Mouse (Mus musculus) CD4-positive, CD25-positive, alpha-beta regulatory T cell, adult 2 months (primary cell): Measurements from ENCODE around the gene Palm.
"Not testable (repeated sequence)": the region's sequence is repeated elsewhere in the genome, so short reads cannot be mapped to it uniquely, and the experiment has no call there.

Source experiments
- DNase-seq: peaks from one replicate; pipeline ENCODE4 v3.0.0-alpha.2; 2012; ENCODE audit warnings: low read depth, low spot score

Gene Palm

DNA sequence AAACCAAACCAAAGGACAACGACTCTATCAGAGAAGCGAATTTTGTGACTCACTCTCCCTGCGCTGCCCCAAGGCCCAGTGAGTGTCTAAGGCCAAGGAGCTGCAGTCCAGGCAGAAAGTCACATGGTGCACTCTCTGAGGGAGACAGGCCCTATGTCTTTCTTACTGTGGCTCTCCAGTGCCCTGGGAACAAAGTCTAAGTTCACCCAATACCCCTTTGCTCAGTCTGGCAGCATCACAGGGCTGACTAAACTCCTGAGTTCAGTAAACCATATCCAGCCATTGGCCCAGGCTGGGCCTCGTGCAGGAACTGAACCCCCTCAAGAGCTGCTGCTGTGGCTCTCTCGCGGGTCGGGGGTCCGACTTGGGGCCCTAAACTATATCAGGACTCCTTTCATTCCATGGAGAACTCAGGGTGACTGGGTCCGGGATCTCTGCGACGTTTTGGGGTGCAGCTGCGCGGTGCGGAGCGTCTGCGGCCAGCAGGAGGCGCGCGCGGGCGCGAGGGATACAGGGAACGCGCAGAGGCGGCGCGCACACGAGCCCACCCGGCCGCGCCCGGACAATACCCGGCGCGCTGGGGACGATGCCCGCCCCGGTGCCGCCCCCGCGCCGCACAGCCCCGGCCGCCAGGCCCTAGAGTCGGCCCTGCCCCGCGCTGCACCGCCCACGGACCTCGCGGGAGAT, at the start of gene Palm:
Gene Palm (plus strand): TSS at position 522 of the 687 bp plus-strand sequence.
- peak; percentile 87 for DNase-seq

DNA sequence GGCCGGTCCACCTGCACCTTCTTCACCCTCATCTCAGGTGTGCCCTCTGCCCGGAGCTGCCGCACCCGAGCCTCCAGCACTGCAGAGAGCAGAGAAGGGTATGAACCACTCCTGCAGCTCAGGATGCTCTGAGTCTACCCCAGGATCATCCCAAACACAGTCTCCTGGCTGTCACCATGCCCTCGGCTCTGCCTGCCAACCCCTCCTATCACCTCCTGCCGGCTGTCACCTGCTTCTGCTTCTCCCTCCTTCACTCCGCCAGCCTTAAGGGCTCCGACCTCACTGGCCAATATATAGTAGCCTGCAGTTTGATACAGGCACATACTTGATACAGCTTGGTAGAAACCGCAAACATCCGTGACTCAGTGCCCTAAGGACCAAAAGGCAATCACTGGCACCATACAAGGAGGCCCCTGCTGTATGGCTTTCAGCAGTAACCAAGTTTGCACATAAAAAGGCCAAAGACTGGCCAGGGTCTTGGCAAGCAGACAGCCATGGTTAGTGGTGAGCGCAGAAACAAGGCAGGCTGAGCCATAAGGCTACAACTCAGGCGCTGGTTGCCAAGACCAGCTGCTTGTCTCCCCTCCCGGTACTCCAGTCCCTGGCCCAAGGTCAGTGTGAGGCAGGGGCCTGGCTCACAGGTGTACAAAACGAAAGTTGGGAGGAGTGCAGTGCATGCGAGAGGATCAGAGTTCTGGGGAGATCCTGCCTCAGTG, 49.6 kb upstream of the Palm start:
- no peak for DNase-seq

DNA sequence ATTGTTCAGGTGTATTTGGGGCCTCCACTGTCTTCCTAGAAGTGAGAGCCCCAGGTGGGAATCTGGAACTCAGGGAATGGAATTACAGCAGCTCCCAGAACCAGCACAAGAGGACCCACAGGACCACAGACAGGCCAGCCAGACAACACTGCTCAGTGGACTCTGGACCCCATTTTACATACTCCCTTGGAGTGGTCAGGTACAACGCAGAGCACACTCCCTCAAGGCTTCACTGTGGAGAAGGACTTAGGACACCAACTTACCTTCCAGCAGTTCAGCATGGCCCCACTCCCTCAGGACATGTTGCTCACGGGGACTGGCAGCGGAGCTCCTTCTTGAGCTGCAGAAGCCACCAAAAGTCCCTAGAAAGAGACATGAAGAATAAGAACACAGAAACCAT, 48.0 kb upstream of the Palm start:
- no peak for DNase-seq

DNA sequence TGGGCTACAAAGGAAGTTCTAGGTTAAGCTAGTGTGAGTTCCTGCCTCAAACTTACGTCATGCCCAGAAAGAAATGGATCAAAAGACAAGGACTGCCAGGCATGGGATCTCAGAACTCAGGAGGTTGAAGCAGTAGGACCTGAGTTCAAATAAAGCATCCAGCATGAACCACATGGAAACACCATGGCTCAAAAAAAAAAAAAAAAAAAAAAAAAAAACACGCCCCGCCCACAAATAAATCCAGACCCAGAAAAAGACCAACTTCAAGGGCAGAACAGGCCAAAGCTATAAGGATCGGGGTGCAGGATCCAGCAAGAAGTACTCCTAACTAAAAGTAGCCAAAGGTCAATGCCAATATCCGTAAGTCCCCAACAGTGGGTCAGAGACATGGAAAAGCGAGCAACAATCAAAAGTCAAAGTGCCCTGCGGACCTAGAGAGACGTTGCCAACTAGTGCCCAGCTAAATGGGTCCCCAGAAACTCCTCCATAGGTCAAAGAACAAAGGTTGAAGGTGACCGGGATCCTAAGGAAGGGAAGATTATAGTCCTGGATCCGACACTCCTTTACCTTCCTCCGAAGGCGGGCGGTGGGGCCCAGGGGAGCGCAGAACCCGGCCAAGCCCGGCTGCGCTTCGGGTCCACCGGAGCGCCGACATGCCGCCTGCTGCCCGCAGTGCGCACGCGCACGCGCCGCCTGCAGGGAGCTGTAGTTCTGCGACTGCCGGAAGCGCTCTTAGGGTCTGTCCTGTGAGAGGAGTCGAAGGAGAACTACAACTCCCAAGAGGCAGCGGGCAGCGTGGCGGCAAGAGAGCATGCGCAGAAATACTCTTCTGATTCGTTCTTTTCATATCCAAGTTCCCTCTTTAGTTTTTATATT, 47.2 kb upstream of the Palm start, which contains the start of gene Polrmt:
Gene Polrmt (minus strand): TSS at position 684 of the 876 bp plus-strand sequence.
- DNase-seq = peak; percentile 98

DNA sequence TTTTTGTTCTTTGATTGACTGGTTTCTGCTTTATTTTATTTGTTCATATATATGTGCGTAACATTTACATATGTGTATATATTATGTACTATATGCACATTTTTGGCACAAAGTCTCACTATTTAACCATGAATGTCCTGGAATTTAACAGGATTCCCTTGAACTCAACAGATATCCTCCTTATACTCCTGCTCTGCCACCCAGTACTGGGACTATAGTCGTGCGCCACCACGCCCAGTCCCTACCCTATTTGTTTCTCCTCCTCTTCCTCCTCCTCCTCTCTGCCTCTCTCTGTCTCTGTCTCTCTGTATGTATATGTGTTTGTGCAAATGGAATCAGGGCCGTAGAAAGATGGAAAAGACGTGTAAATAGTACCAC, 46.6 kb upstream of the Palm start:
- DNase-seq = no peak

DNA sequence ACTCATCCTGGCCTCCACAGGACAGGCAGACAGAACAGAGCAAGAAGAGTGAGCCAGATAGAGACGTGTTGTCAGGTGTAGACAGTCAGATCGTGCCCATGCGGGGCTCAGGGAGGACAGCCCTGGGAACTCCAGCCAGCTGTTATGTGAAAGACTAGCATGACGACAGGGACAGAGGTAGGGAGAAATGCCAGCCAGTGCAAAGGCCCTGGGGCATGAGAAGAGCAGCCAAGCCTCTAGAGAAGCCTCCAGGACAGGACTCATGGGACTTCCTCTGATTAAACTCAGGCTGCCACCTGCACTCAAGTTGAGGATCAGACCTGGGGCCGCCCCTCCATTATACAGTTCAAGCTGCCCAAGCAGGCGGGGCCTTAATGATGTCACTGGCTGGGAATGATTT, 44.9 kb upstream of the Palm start:
- DNase-seq = no peak

DNA sequence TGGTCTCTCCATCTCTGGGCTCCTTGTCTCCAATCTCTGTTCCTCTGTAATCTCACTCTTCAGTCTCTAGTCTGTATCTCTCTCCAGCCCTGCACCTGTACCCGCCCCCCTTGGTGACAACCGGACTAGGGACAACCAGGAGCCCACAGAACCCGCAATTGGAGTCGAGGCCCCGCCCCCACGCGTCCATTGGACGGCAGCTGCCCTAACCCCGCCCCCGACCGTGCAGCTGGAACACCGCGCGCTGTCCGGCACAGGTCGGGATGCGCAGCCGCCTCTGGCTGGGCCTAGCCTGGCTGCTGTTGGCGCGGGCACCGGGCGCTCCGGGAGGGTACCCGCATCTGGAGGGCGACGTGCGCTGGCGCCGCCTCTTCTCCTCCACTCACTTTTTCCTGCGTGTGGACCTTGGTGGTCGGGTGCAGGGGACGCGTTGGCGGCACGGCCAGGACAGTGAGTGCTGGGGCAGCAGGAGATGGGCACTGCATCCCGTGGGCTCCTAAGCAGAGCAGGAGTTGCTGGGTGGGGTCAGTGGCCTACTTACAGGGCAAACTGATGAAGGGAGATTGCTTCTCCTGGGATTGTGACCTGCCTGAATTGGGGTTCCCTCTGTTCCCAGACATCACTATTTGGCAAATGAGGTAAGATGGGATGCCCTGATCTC, 38.4 kb upstream of the Palm start, which contains the start of gene Fgf22:
Gene Fgf22 (plus strand): TSS at position 221 of the 661 bp plus-strand sequence.
- peak; percentile 38 for DNase-seq

DNA sequence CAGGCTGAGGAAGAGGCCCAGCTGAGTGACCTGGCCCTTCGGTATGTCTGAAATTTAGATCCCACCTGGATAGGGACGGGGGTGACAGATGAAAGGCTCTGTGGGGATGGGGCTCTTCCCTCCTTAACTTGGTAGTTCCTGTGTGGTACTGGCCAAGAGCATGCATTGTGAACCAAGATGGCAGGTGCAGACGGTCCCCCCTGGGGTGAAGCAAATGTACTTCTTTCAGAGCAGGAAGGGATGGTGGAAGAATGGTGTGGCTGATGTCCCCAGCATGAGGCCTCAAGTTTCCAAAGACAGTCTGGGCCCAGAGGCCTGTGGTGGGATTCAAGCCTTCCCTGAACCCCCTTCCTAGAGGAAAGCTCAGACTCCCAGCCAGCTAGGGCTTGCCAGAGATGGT, 37.5 kb upstream of the Palm start:
- no peak for DNase-seq

DNA sequence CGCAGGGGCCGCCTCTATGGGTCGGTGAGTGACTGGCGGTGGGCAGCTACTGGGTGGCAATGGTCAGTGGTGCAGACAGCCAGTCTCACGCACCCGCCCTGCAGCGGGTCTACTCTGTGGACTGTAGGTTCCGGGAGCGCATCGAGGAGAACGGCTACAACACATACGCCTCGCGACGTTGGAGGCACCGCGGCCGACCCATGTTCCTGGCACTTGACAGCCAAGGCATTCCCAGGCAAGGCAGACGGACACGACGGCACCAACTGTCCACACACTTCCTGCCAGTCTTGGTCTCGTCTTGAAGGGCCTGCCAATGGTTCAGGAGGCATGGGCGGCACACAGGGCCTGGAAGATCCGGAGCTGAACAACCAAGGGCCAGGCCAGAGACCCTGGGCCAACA, 36.7 kb upstream of the Palm start:
- no peak for DNase-seq

DNA sequence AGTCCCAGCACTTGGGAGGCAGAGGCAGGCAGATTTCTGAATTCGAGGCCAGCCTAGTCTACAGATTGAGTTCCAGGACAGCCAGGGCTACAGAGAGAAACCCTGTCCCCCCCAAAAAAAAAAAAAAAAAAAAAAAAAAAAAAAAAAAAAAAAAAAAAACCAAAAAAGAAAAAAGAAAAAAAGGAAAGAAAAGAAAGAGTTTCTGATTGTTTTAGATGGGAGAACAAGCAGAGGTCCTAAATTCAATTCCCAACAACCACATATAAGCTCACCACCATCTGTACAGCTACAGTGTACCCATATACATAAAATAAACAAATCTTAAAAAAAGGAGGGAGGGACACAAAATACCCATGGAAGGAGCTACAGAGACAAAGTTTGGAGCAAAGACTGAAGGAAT, 33.7 kb upstream of the Palm start:
- DNase-seq = not testable (repeated sequence)

DNA sequence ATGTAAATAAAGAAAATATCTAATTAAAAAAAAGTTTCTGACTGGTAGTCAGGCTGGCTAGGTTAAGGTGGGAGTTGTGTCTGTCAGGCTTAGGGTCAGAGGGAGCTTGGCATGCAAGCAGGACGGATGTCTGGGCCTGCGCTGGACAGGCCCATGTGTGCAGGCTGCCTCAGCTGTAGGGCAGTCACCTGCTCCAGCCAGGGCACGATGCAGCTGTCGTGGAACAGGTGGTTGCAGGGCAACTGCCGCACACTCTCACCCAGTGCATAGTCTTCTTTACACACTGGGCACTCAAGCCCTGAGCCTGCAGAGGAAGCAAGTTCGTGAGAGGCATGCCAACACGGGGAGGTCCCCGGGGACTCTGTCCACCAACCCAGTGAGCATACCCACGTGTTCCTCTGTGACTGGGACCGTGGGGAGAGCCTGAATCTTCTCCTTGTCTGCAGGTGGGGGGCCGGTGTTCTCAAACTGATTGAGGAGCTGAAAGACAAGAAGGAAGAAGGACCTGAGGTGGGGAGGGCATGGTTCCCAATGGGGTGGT, 32.7 kb upstream of the Palm start:
- no peak for DNase-seq

DNA sequence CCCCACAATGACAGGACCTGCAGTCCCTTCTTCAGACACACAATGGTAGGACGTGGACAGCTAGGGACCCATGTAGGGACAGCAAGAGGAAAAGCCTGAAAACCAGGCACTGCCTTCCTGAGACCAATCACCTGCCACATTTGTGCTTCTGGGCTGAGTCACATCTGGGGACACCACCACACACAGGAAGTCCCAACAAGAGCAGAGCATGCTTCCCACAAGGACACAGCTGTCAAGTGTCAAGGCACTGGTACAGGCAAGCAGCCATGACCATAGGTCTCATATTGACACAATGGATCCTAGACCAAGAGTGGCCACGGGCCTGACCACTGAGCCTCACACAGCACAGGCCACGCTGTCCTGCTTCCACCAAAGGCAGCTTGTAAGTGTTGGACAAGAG, 30.5 kb upstream of the Palm start:
- DNase-seq = no peak

DNA sequence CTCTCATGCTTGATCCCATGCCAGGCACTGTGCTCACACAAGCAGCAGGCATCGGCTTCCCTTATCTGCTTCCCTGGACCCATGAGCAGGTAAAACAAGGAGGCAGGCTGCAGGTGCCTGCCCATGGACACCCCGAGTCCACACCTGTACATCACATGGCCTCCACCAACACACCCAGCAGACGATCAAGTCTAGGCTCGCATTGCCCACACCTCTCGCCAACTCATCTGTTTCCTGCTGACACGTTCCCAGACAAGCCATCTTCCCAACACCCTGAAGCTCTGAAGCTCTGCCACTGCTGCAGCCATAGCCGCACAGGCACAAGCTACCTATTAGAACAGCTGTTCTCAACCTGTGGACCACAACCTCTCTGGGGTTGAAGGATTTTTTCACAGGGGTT, 29.1 kb upstream of the Palm start:
- no peak for DNase-seq

DNA sequence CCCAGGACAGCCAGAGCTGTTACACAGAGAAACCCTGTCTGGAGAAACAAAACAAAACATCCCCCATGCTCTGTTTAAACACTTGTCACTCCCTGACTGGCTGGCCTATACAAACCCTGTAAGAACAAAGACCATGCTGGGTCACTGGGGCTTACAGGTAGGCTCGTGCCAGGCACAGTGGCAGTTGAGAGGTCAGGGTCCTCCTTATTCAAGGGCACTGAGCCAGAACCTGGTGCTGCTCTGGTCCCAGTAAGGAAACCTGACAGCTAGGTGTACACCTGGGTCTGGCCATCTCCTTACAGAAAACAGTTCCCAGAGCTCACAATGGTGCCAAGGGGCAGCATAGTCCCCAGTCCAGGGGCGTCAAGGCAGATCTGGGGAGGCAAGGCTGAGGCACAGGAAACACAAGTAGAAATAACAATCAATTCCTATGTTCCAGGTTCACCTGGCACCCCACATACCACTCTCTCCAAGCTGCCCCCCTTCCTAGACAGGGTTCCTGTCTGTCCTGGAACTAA, 28.1 kb upstream of the Palm start:
- DNase-seq = no peak

DNA sequence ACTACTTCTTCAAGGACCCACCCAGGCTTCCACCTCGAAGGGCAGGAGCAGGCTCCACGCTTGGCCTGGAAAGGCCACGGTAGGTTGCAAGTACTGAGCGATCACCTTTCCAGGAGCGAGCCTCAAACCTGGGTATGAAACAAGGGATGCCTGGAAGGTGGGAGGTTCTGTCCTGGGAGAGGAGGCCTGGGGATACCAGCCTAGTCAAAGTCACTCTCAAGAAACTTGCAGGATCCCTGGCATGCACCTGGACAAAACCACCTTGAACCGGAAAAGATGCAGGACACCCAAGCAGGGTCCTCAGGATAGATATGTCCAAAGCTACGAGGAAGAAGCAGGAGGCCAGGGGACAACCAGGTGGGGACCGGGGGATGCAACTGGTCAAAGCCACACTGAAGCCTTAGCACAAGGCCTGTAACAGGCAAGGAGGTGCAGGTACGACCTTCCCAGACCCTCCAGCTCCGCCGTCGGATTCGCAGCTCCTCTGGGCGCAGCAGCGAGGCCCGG, 27.3 kb upstream of the Palm start:
- DNase-seq = no peak

DNA sequence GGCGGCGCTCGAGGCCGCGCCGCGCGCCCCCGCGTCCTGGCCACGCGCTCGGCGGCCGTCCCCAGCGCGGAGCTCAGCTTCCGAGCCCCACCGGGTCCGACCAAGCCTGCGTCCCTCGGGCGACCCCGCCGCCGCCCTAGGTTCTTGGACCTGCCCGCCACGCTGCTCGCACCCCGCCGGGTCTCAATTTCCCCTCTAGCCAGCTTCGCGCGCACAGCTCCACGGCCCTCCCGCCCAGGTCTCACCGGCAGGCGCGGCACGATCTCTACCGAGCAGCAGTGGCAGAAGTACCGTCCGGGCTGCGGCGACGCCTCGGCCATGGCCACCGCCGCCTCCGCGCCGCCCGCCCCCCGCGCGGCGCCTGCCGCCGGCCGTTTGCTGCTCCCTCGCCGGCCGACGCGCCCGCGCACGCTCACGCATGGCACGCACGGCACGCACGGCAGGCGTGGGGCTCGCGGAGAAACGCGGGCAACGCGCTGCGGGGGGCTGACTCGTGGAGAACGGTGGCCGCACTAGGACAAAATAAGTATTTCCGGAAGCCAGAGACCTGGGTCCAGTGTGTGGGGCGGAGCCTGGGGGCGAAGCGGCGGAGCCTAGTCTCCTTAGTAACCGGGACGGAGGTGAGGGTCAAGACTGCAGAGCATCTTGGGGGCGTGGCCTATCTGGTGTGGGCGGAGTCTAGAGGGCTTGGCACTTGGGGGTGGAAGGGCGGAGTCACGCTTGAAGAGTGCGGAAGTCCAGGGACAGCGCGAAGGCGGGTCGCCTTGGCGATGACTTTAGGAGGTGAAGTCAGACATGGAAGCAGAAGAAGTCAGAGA, 26.7 kb upstream of the Palm start, which contains the start of gene Rnf126:
Gene Rnf126 (minus strand): TSS at position 445 of the 818 bp plus-strand sequence.
- DNase-seq = peak; percentile 99

DNA sequence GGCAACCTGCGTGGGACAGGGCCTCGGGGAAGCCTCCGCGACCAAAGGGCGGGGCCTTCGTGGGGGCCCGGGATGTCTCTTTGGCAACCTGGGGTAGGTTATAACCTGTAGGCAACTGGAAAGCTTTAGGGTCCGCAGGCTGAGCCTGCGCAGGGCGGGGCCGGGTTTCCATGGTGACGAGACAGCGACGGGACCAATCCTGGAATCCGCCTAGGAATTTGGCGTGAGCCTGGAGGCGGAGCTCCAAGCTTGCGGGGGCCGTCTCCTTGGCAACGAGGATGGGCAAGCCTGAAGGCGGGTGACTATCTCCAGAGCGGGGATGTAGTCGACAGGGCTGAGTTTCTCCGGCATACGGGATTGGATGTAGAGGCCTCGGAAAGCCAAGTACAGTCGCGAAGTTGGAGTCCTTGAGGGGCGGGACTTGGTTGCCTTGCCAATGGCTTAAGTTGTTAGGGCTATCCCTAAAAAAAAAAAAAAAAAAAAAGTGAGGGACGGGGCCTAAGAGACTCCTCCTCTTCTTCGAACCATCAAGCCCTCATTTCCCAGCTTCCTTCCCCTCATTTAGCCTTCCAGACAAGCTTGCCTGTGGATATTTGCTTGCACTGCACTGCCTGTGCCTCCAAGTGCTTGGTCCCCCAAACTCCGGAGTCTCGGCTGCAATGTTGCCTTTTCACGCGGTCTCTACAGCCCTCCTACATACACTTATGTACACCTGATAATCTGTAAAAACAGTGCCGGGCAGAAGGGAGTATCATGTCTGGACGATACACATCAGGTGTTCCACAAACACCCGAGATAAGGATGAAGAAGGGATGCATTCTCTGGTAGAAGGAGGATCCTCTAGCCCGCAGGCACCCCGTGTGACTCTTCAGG, 25.8 kb upstream of the Palm start:
- DNase-seq = peak; percentile 80

DNA sequence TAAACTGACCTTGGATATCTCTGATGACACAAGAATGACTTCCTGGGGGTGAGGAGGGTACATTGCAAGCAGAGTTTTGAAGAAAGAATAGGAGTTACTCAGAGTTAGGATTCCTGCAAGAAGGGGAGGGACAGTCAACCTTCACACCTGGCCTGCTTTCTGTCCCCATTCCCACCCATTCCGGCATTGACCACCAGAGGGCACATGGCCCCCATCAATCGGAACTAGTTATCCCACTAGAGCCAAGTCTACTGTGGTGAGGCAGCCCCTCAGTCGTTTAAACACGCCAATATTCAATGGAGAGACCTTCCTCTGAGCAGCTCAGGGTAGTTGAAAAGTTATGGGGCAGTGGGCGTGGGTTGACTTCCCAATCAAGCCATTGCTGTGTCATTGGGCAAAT, 25.0 kb upstream of the Palm start:
- DNase-seq = peak; percentile 75

DNA sequence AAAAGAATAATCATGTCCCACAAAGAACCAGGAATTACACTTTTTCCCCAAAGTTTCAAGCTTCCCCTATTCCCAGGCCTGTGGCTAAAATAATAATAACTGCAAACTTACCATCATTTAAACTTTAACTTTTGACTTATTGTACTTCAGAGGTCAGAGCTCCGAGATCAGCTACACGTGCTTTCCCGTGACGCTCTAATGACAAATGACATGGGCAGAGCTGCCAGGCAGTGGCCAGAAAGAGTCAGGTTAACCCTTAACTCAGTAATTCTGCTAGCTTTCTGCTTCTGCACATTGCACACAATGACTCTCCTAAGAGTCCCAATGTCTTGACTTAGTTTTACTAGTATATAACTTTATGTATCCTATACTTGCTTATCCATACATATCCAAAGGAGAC, 24.0 kb upstream of the Palm start:
- no peak for DNase-seq
